Mouse (Mus musculus): Measurements from ENCODE around the gene Shc3. TPM values are rescaled to one million over a fixed set of nuclear protein-coding genes. Genes with fewer than 3 reads are reported as not detected.

Shc3 gene
- total and polyA plus RNA-seq, 3 experiments = 0.15 to 0.40 TPM; not detected in 1

DNA sequence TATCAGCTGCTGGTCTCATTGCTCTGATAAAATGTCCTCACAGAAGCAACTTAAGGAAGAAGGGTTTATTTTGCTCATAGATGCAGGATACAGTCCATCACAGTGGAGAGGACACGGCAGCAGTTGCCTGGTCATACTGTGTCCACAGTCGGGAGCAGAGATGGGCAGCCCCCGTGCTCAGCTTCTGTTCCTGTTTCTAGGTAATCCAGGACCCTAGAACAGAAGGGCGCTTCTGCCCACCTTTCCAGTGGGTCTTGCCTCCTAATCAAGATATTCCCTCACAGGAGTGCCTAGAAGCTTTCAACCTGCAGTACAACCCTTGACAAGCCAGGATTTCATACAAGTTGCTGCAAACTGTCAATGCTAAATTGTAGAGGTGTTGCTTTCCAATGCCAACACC is 44.9 kb downstream of the Shc3 start:
- Histone ChIP-seq H3K27ac (ENCODE audit: insufficient read depth, low read depth) (no peak overlapping the region), H3K4me1 (ENCODE audit: control insufficient read depth in 1 of 2, insufficient read depth in 2 of 2) (peaks cover 0 to 7% of the 10 kb centered on the region in 2 experiments; a peak in 1 of 4 replicates), H3K9ac (ENCODE audit: insufficient read depth, low read depth) (no peak overlapping the region), H3K4me3 (replicated peaks in 1 of 3; ENCODE audit: low read depth in 2 of 3, low read length in 2 of 3, poor library complexity in 1 of 3) (no peak overlapping the region), H3K27me3 (replicated peaks) (no peaks in the 10 kb centered on the region), H3K79me2 (replicated peaks; ENCODE audit: control insufficient read depth, extremely low read depth, insufficient read depth, poor library complexity, severe bottlenecking) (no peaks in the 10 kb centered on the region), H3K36me3 (replicated peaks in 1 of 2; ENCODE audit: control insufficient read depth in 1 of 2, insufficient read depth in 1 of 2, low read length in 1 of 2) (no peaks in the 10 kb centered on the region), H3K9me3 (replicated peaks; ENCODE audit: low read length) (no peaks in the 10 kb centered on the region), H3K4me2 (ENCODE audit: insufficient read depth, low read depth, poor library complexity, severe bottlenecking) (no peak overlapping the region)
- TF ChIP-seq ETS1 (conservative IDR thresholded peaks at IDR 0.05; ENCODE audit: low read depth, low read length) = no peak
- TF ChIP-seq SIN3A (IDR thresholded peaks at IDR 0.05; ENCODE audit: low read length) = no peak
- no peak for TF ChIP-seq JUND (conservative IDR thresholded peaks at IDR 0.05; ENCODE audit: low read depth, low read length)
- TF ChIP-seq ZMIZ1 (IDR thresholded peaks at IDR 0.05; ENCODE audit: low read depth, low read length) = no peak
- TF ChIP-seq USF2 (conservative IDR thresholded peaks at IDR 0.05; ENCODE audit: low read depth, low read length) = no peak
- no peak for TF ChIP-seq EP300 (IDR thresholded peaks at IDR 0.05; ENCODE audit: low read length)
- TF ChIP-seq CHD2 (IDR thresholded peaks at IDR 0.05; ENCODE audit: low read length) = no peak
- no peak for TF ChIP-seq UBTF (IDR thresholded peaks at IDR 0.05; ENCODE audit: low read depth, low read length)
- TF ChIP-seq MAZ (IDR thresholded peaks at IDR 0.05; ENCODE audit: low read depth, low read length) = no peak
- no peak for TF ChIP-seq PAX5 (IDR thresholded peaks at IDR 0.05; ENCODE audit: low read length)
- no peak for TF ChIP-seq RCOR1 (conservative IDR thresholded peaks at IDR 0.05; ENCODE audit: low read depth, low read length)
- TF ChIP-seq BHLHE40 (IDR thresholded peaks at IDR 0.05; ENCODE audit: low read depth, low read length) = no peak
- TF ChIP-seq MAX (IDR thresholded peaks at IDR 0.05; ENCODE audit: low read length) = no peak
- no peak for TF ChIP-seq ZKSCAN1 (IDR thresholded peaks at IDR 0.05; ENCODE audit: borderline replicate concordance, low read depth, low read length)
- no peak for TF ChIP-seq JUN (IDR thresholded peaks at IDR 0.05; ENCODE audit: insufficient read depth, low read depth, low read length)
- no peak for TF ChIP-seq POLR2A (IDR thresholded peaks at IDR 0.05; ENCODE audit: low read depth, low read length)
- no peak for TF ChIP-seq RAD21 (IDR thresholded peaks at IDR 0.05; ENCODE audit: low read depth, low read length)
- no peak for TF ChIP-seq ELF1 (IDR thresholded peaks at IDR 0.05; ENCODE audit: low read depth, low read length)
- no peak for TF ChIP-seq USF1 (IDR thresholded peaks at IDR 0.05; ENCODE audit: low read depth, low read length)
- no peak for TF ChIP-seq KAT2A (IDR thresholded peaks at IDR 0.05; ENCODE audit: insufficient replicate concordance, low read length)
- dilution Hi-C loops (cut with MboI; ENCODE audit: extremely low pct_ligation_motif_present, extremely low pct_unique_long_range_greater_than_20kb, low sequenced_read_pairs) (no loop called here), in situ Hi-C loops (cut with MboI; ENCODE audit: low pct_ligation_motif_present, low pct_unique_long_range_greater_than_20kb, low sequenced_read_pairs) (no loop called here)
- no peak for DNase-seq (ENCODE audit: extremely low read depth)

- Histone ChIP-seq H3K4me3 (replicated peaks in 1 of 3; ENCODE audit: low read depth in 2 of 3, low read length in 2 of 3, poor library complexity in 1 of 3) (no peak overlapping the region), H3K9ac (ENCODE audit: insufficient read depth, low read depth) (no peak overlapping the region), H3K27me3 (replicated peaks) (no peaks in the 10 kb centered on the region), H3K4me2 (ENCODE audit: insufficient read depth, low read depth, poor library complexity, severe bottlenecking) (no peak overlapping the region), H3K27ac (ENCODE audit: insufficient read depth, low read depth) (no peak overlapping the region), H3K4me1 (ENCODE audit: control insufficient read depth in 1 of 2, insufficient read depth in 2 of 2) (peaks cover 0 to 7% of the 10 kb centered on the region in 2 experiments; a peak in 1 of 4 replicates), H3K9me3 (replicated peaks; ENCODE audit: low read length) (no peaks in the 10 kb centered on the region), H3K36me3 (replicated peaks in 1 of 2; ENCODE audit: control insufficient read depth in 1 of 2, insufficient read depth in 1 of 2, low read length in 1 of 2) (no peaks in the 10 kb centered on the region), H3K79me2 (replicated peaks; ENCODE audit: control insufficient read depth, extremely low read depth, insufficient read depth, poor library complexity, severe bottlenecking) (no peaks in the 10 kb centered on the region)
- no peak for DNase-seq (ENCODE audit: extremely low read depth)
- TF ChIP-seq TCF12 (IDR thresholded peaks at IDR 0.05; ENCODE audit: low read depth, low read length) = no peak
- no peak for TF ChIP-seq GABPA (IDR thresholded peaks at IDR 0.05; ENCODE audit: insufficient replicate concordance, low read depth, low read length)
- TF ChIP-seq POLR2A (IDR thresholded peaks at IDR 0.05; ENCODE audit: low read depth, low read length) = no peak
- TF ChIP-seq RCOR1 (conservative IDR thresholded peaks at IDR 0.05; ENCODE audit: low read depth, low read length) = no peak
- TF ChIP-seq JUND (conservative IDR thresholded peaks at IDR 0.05; ENCODE audit: low read depth, low read length) = no peak
- no peak for TF ChIP-seq TBP (conservative IDR thresholded peaks at IDR 0.05; ENCODE audit: low read depth, low read length)
- no peak for TF ChIP-seq ELF1 (IDR thresholded peaks at IDR 0.05; ENCODE audit: low read depth, low read length)
- dilution Hi-C loops (cut with MboI; ENCODE audit: extremely low pct_ligation_motif_present, extremely low pct_unique_long_range_greater_than_20kb, low sequenced_read_pairs) (no loop called here), in situ Hi-C loops (cut with MboI; ENCODE audit: low pct_ligation_motif_present, low pct_unique_long_range_greater_than_20kb, low sequenced_read_pairs) (no loop called here)
Measured at GRCm38 (mm10) chr13:51523311-51523710, 45.9 kb downstream of the Shc3 start.

Measured in CH12.LX (cell line).